Mouse (Mus musculus) C2C12 (cell line): ENCODE results near the gene Kcnc2.

Source experiments
- CTCF ChIP-seq: IDR thresholded peaks from one replicate; pipeline ENCODE4 v1.5.1; 2011; ENCODE audit not compliant: control insufficient read depth, insufficient read depth, insufficient read length
- MAX ChIP-seq: IDR thresholded peaks from one replicate; pipeline ENCODE4 v1.6.1; 2011; ENCODE audit warnings: mild to moderate bottlenecking, control low read depth
- MYOD1 ChIP-seq: IDR thresholded peaks from one replicate; pipeline ENCODE4 v1.6.1; 2011; ENCODE audit warnings: low read depth; ENCODE audit not compliant: control insufficient read depth, insufficient read length
- USF1 ChIP-seq: IDR thresholded peaks from one replicate; pipeline ENCODE4 v1.6.1; 2011; ENCODE audit warnings: low read depth, mild to moderate bottlenecking, control low read depth, moderate library complexity

GRCm38 (mm10) chr10:112277996-112278395 lies 7.1 kb downstream of the Kcnc2 start:
- TF ChIP-seq CTCF (no peak), USF1 (no peak), MAX (no peak), MYOD1 (no peak)
